Mouse (Mus musculus): Measurements from ENCODE around the gene Pdcd1. TPM values are rescaled to one million over a fixed set of nuclear protein-coding genes. Genes with fewer than 3 reads are reported as not detected.
"Not testable (repeated sequence)": the region's sequence is repeated elsewhere in the genome, so short reads cannot be mapped to it uniquely, and the experiment has no call there.

Gene Pdcd1
- total RNA-seq, 2 experiments from 2014 or later: 0.26 TPM; not detected in 1

DNA sequence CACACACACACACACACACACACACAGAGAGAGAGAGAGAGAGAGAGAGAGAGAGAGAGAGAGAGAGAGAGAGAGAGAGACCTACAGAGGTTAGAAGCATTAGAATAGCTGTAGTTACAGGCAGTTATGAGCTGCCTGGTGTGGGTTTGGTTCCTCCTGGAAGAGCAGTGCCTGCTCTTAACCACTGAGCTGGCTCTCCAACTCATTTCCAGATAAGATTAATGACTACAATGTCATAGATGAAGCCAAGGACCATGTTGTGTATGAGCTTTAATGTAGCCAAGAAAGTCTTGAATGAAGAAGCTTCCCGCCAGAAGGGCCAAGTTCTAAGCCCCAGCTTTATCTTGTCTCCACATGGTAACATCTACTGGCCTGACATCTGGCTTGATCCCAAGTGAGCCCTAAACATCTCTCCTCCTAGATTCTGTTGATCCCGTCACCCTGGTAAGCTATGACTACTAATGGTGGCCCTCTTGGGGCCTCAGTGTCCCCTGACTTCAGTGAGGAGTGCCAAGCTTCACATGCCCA is 19.2 kb downstream of the Pdcd1 start:
- DNase-seq (ENCODE audit: low spot score in 2 of 2): no peak

GRCm38 (mm10) chr1:94028741-94029140 is 23.6 kb downstream of the Pdcd1 start:
- DNase-seq (ENCODE audit: low spot score in 2 of 2): no peak

GRCm38 (mm10) chr1:94027506-94028108 is 24.7 kb downstream of the Pdcd1 start:
- DNase-seq (ENCODE audit: low spot score in 2 of 2): no peak

DNA sequence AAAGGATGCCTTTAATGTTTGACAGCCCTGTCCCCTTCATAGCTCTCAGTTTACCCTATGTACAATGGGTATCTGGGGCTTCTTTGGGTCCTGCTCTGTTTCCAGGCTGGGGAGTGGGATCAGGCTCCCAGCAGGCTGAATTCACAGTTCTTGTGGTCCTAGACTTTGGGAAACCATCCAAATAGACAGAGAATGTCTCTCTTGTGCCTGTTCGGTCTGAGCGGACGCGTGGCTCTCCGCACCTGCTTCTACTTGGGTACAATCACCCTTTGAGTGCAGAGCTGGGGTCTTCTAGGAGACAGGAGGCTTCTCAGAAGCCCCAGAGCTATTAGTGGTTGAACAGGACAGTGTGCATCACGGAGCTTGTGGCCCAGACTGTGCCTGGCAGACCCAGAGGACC is 32.2 kb downstream of the Pdcd1 start, which contains the start of gene Neu4:
Gene Neu4, plus strand, starts transcription at position 301 of the 400 bp plus-strand sequence.
- DNase-seq (ENCODE audit: low spot score in 2 of 2): no peak

- no peak for DNase-seq (ENCODE audit: low spot score in 2 of 2)
These were observed 40.7 kb downstream of the Pdcd1 start for GRCm38 (mm10) chr1:94011643-94012042.

GRCm38 (mm10) chr1:94008826-94009225 is 43.5 kb downstream of the Pdcd1 start:
- DNase-seq (ENCODE audit: low spot score in 2 of 2): not testable (repeated sequence)

GRCm38 (mm10) chr1:94005954-94006506 is 46.3 kb downstream of the Pdcd1 start:
- not testable (repeated sequence) for DNase-seq (ENCODE audit: low spot score in 2 of 2)

GRCm38 (mm10) chr1:94001023-94001422 is 51.3 kb downstream of the Pdcd1 start:
- DNase-seq (ENCODE audit: low spot score in 2 of 2): no peak

DNA sequence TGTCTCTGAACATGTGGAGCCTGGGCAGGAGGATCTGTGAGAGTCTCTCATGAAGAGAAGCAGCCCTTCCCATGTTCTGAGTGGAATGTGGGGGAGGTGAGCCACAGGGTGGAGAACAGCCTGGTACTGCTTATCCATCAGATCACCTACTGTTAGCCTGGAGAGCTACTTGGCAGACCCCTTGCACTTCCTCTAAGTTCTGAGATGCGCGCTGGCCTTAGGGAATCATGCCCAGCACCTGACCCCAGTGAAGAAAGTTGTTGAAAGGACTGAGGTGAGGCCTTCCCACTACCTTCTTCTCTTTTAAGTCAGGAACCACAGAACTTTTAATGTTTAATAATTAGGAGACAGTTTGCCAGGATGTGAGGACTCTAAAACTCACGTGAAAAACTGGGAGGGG is 60.9 kb downstream of the Pdcd1 start:
- not testable (repeated sequence) for DNase-seq (ENCODE audit: low spot score in 2 of 2)

DNA sequence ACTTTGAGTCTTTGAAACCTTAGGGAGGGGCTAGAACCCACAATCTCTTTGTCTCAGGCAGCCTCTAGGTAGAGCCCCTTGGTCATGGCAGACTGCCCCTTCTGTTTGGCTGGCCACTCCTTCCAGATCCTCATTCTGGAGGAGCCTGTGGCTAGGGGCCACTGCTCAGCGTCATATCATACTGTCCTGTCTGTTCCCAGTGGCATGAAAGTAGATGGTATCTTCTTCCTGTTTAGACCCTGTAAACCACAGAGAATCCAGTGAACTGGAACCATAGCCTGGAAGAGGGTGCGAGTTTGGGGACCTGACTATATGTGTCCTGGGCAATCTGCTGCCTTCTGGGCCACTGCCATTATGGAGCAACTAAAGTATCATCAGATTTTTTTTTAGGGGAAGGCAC is 61.3 kb downstream of the Pdcd1 start:
- not testable (repeated sequence) for DNase-seq (ENCODE audit: low spot score in 2 of 2)

GRCm38 (mm10) chr1:93990209-93990608 is 62.1 kb downstream of the Pdcd1 start, which contains the start of gene Gal3st2c:
TSS of gene Gal3st2c (plus strand) at chr1:93990509.
- DNase-seq (ENCODE audit: low spot score in 2 of 2): not testable (repeated sequence)

- peak in 1 of 2 experiments; percentile 9 for DNase-seq (ENCODE audit: low spot score in 2 of 2)
These were observed 63.6 kb downstream of the Pdcd1 start for GRCm38 (mm10) chr1:93988786-93989185.

Other genes starting within 250 kb of the Pdcd1 start
- gene Ing5, start 248.6 kb downstream of the Pdcd1 start, total RNA-seq (2021): 10 to 100 TPM; 16.4 to 16.9 TPM
- 10 to 100 TPM; 50.8 to 68.1 TPM for gene D2hgdh, start 227.6 kb downstream of the Pdcd1 start, total RNA-seq (2021)
- not detected for gene Gal3st2, start 191.2 kb downstream of the Pdcd1 start, total RNA-seq (2021)
- not detected for gene Gal3st2b, start 134.2 kb downstream of the Pdcd1 start, total RNA-seq (2021)
- gene Gal3st2c, start 62.0 kb downstream of the Pdcd1 start, total RNA-seq (2021): under 1 TPM; 0.10 to 0.17 TPM
- gene Neu4, start 32.1 kb downstream of the Pdcd1 start, total RNA-seq (2021): not detected